Mouse (Mus musculus): ENCODE data around the gene Hsf5.

GRCm38 (mm10) chr11:87600322-87600853, 16.6 kb upstream of the Hsf5 start:
- TF ChIP-seq CTCF (IDR thresholded peaks at IDR 0.05) (no peak), POLR2A (IDR thresholded peaks at IDR 0.05; ENCODE audit: insufficient read depth, low read depth, low read length) (no peak), EP300 (IDR thresholded peaks at IDR 0.05; ENCODE audit: insufficient read depth, low read depth, low read length) (no peak)
